7 mouse cellular contexts compared by ENCODE assay signal in the genomic region with DNA sequence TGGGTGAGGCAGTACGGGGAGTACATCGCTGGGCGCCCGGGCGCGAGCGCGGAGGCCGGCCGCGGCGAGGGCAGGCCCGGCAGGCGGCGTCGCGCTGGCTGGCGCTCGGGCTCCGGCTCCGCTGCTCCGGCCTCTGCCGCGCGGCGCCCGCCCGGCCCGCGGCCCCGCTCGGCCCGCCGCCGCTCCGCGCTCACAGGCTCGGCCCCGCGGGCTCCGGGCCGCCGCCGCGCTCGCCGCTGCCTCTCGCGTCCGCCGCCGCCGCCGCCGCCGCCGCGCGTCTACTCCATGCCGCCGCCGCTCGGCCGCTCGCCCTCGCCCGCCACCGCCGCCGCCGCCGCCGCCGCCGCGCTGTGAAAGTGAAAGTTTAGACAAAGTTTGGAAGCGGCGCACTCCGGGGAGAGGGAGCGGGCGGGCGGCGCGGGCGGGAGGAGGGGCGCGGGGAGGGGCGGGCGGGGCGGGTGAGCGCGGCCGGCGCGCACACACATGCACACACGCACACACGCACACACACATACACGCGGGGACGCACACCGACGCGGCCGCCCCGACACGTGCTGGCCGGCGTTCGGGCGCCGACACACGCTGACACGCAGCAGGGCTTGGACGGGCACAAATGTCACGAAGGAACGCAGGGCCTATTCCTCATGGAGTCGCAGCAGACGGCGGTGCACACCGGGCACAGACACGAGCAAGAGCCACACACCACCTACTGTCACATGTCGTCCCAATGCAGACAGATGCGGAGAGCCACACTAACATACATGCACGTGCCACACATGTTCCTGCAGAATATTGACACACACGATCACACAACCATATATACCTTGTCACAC. TPM values are rescaled to one million over a fixed set of nuclear protein-coding genes. Genes with fewer than 3 reads are reported as not detected.
A peak's percentile ranks its signal among the peaks of the same experiment; 100 is the strongest.
DNase-seq lines count a peak whose midpoint lies in the region; ATAC-seq and TF ChIP-seq lines count a peak whose summit lies in the region.

Gene Nfix, minus strand, starts transcription at position 346 of the 833 bp plus-strand sequence.

- in situ Hi-C loops in ES-E14 (cut with MboI; ENCODE audit: low sequenced_read_pairs in 2 of 2, unreplicated experiment in 2 of 2), result no loop called here

- intact Hi-C loops in heart, postnatal 14 days (cut with DNase I), result loop anchor here (2.0 to 5.0 kb wide), 2 partner anchors 15 to 38 kb away; no protein-coding TSS in a partner anchor

- no peaks in the 10 kb centered on the region for H3K4me1 ChIP-seq in ES-E14 (ENCODE audit: control insufficient read depth in 2 of 2, insufficient read depth in 2 of 2, low read length in 2 of 2, poor library complexity in 1 of 2)
- H3K4me1 ChIP-seq in forebrain, embryonic 10.5 days, result peaks cover 23% of the 10 kb centered on the region
- H3K4me1 ChIP-seq in neural tube, embryonic 15.5 days, result peaks cover 39% of the 10 kb centered on the region

- peak within 1 kb of the TSS; percentile 98 for H3K4me2 ChIP-seq in neural tube, embryonic 15.5 days

- H3K27ac ChIP-seq in ES-E14 (ENCODE audit: insufficient read depth, low read depth, low read length, poor library complexity, severe bottlenecking), result no peak within 1 kb of the TSS
- H3K27ac ChIP-seq in forebrain, embryonic 10.5 days, result peak within 1 kb of the TSS; percentile 82
- H3K27ac ChIP-seq in neural tube, embryonic 15.5 days (replicated peaks), result peak within 1 kb of the TSS; percentile 83

- H3K9me3 ChIP-seq in ES-E14 (ENCODE audit: control insufficient read depth, insufficient read depth, low read depth, low read length), result no peaks in the 10 kb centered on the region
- H3K9me3 ChIP-seq in forebrain, embryonic 10.5 days, result no peaks in the 10 kb centered on the region
- no peaks in the 10 kb centered on the region for H3K9me3 ChIP-seq in neural tube, embryonic 15.5 days (replicated peaks)

- peak within 1 kb of the TSS; percentile 60 to 79 for H3K4me3 ChIP-seq in ES-E14 (ENCODE audit: insufficient read depth in 1 of 2, low read depth in 1 of 2, low read length in 2 of 2, poor library complexity in 1 of 2, severe bottlenecking in 1 of 2)
- peak within 1 kb of the TSS; percentile 58 for H3K4me3 ChIP-seq in forebrain, embryonic 10.5 days
- H3K4me3 ChIP-seq in neural tube, embryonic 15.5 days (replicated peaks), result peak within 1 kb of the TSS; percentile 58

- peaks cover 97% of the 10 kb centered on the region for H3K27me3 ChIP-seq in forebrain, embryonic 10.5 days (ENCODE audit: poor library complexity, severe bottlenecking)
- H3K27me3 ChIP-seq in neural tube, embryonic 15.5 days (replicated peaks), result peaks cover 80% of the 10 kb centered on the region

- no peak for DNase-seq in ES-E14 (ENCODE audit: low read depth, low spot score)
- DNase-seq in adrenal gland, postnatal 10 days, result peak; percentile 82
- DNase-seq in forebrain, embryonic 10.5 days (ENCODE audit: extremely low spot score, low spot score), result no peak
- DNase-seq in heart, postnatal 14 days, result peak; percentile 80 to 85
- peak; percentile 78 to 83 for DNase-seq in kidney, postnatal 4 days
- DNase-seq in lung, adult 18-20 months, result peak; percentile 81 to 83

- H3K36me3 ChIP-seq in ES-E14 (ENCODE audit: control insufficient read depth, insufficient read depth, low read length, poor library complexity, severe bottlenecking), result no peaks in the 10 kb centered on the region
- H3K36me3 ChIP-seq in forebrain, embryonic 10.5 days (replicated peaks), result no peaks in the 10 kb centered on the region; the same call in 1 of the 2 replicates
- no peaks in the 10 kb centered on the region for H3K36me3 ChIP-seq in neural tube, embryonic 15.5 days

- peak within 1 kb of the TSS; percentile 69 for H3K9ac ChIP-seq in ES-E14 (ENCODE audit: insufficient read depth, low read depth, low read length, poor library complexity, severe bottlenecking)
- H3K9ac ChIP-seq in neural tube, embryonic 15.5 days (replicated peaks), result peak within 1 kb of the TSS; percentile 75

- WGBS in forebrain, embryonic 10.5 days, result 17% methylated on average over 90 of the region's 125 CpGs
- 1% methylated on average over 38 of the region's 125 CpGs for WGBS in neural tube, embryonic 15.5 days

- ATAC-seq in neural tube, embryonic 15.5 days (ENCODE audit: low FRiP score), result peak; percentile 22; the same call in 1 of the 2 replicates

TF ChIP-seq in ES-E14, 5 proteins besides CTCF, POLR2A, EP300 and RAD21:
- TF ChIP-seq ZNF384 (IDR thresholded peaks at IDR 0.05; ENCODE audit: low read depth, low read length) (no peak), CHD2 (IDR thresholded peaks at IDR 0.05; ENCODE audit: low read depth, low read length) (no peak), MAFK (IDR thresholded peaks at IDR 0.05; ENCODE audit: insufficient read depth, low read depth, low read length) (no peak), HCFC1 (IDR thresholded peaks at IDR 0.05; ENCODE audit: borderline replicate concordance, insufficient read depth, low read length) (no peak), ZC3H11A (IDR thresholded peaks at IDR 0.05; ENCODE audit: borderline replicate concordance, low read depth, low read length) (no peak)

RNA-seq across cellular contexts. Expression of gene Nfix, which starts in this region (rescaled TPM):
- 0.58 and 0.89 TPM in 2 replicates for total RNA-seq in ES-E14 (2012; rRNA removed)
- 100 to 1,000 TPM; 145 to 200 TPM for total RNA-seq in adrenal gland, postnatal 10 days (2021)
- polyA plus RNA-seq in forebrain, embryonic 10.5 days (2016; fragmentation: Nextera tagmentation; extraction: Ambion mirVana), result 0.46 and 1.8 TPM in 2 replicates
- total RNA-seq in heart, postnatal 14 days (2021), result 100 to 1,000 TPM; 276 to 280 TPM
- 60.3 and 70.5 TPM in 2 replicates for polyA plus RNA-seq in neural tube, embryonic 15.5 days (2015; fragmentation: Nextera tagmentation; extraction: Ambion mirVana)

Comparison
In these comparisons a context has a peak if more than half of its experiments do, and no peak if none do; other contexts are left out.
1. RNA of gene Nfix (total RNA-seq): 276 to 280 TPM in heart, postnatal 14 days and 145 to 200 TPM in adrenal gland, postnatal 10 days; 0.58 to 0.89 TPM in ES-E14; every median in the first group is over 10 times any median in the second.
2. RNA of gene Nfix (polyA plus RNA-seq): 60.3 to 70.5 TPM in neural tube, embryonic 15.5 days; 0.46 to 1.8 TPM in forebrain, embryonic 10.5 days; every median in the first group is over 10 times any median in the second.
3. DNase-seq: peak in adrenal gland, postnatal 10 days (single experiment), heart, postnatal 14 days (2 of 2), kidney, postnatal 4 days (2 of 2) and lung, adult 18-20 months (2 of 2); none in ES-E14 (single experiment) and forebrain, embryonic 10.5 days (single experiment).
4. Peak in every context shown above with its lines, with median percentiles within 50 percentile points of each other: H3K4me3 ChIP-seq.